Mouse (Mus musculus) lung, embryonic 14.5 days (tissue): ENCODE measurements around the gene Fbxo5. TPM values are rescaled to one million over a fixed set of nuclear protein-coding genes. Genes with fewer than 3 reads are reported as not detected.

Source experiments
- ATAC-seq: fragments of 200-750 bp; cut with Nextera tagmentation; 2 replicates; pipeline ENCODE4 v1.8.0; 2017; ENCODE audit warnings: mild to moderate bottlenecking, moderate TSS enrichment, moderate library complexity; ENCODE audit not compliant: insufficient read depth
- DNase-seq: peaks from one replicate; pipeline ENCODE4 v3.0.0-alpha.2; 2015
- H3K27ac ChIP-seq: fragments of 300-500 bp; sonication (generic); 2 replicates; pipeline ENCODE4 v1.5.1; 2014; ENCODE audit warnings: low read depth, mild to moderate bottlenecking, moderate library complexity
- H3K27me3 ChIP-seq: fragments of 300-500 bp; sonication (generic); 2 replicates; pipeline ENCODE4 v1.6.1; 2014; ENCODE audit warnings: low read length, control low read depth; ENCODE audit not compliant: insufficient read depth
- H3K36me3 ChIP-seq: fragments of 300-500 bp; sonication (generic); 2 replicates; pipeline ENCODE4 v1.6.1; 2014; ENCODE audit warnings: control low read depth; ENCODE audit not compliant: insufficient read depth
- H3K4me1 ChIP-seq: fragments of 300-500 bp; sonication (generic); 2 replicates; pipeline ENCODE4 v1.6.1; 2014; ENCODE audit warnings: antibody characterized with exemption, control low read depth; ENCODE audit not compliant: insufficient read depth
- H3K4me2 ChIP-seq: fragments of 300-500 bp; sonication (generic); 2 replicates; pipeline ENCODE4 v1.6.1; 2014; ENCODE audit warnings: mild to moderate bottlenecking
- H3K4me3 ChIP-seq: fragments of 300-500 bp; sonication (generic); 2 replicates; pipeline ENCODE4 v1.5.1; 2014; ENCODE audit warnings: low read depth, low read length
- H3K9ac ChIP-seq: fragments of 300-500 bp; sonication (generic); 2 replicates; pipeline ENCODE4 v1.6.1; 2014
- H3K9me3 ChIP-seq: fragments of 300-500 bp; sonication (generic); 2 replicates; pipeline ENCODE4 v1.6.1; 2016; ENCODE audit warnings: low read depth, low read length, control low read depth
- CTCF ChIP-seq: IDR thresholded peaks from 2 replicates; pipeline ENCODE4 v1.5.1; 2016; ENCODE audit warnings: antibody characterized with exemption, low read depth
- WGBS: fragments of 180-500 bp; shearing (Covaris S2); extraction: QIAGEN DNeasy Blood & Tissue Kit; methylation state at CpG from one replicate; pipeline ENCODE4 v1.1.7; 2014; 5-methylcytosine and 5-hydroxymethylcytosine counted together
- polyA plus RNA-seq: library from polyadenylated mRNA; unstranded; fragments of >200 nt; fragmentation: Nextera tagmentation; extraction: Ambion mirVana; gene quantifications from 2 replicates; pipeline ENCODE4 v1.2.1, GENCODE M21; 2014

Gene Fbxo5
- 90.7 and 91.0 TPM in 2 replicates for polyA plus RNA-seq

GRCm38 (mm10) chr10:5805243-5805730 is at the start of gene Fbxo5:
Fbxo5 (minus strand) TSS chr10:5805600.
- H3K4me1 ChIP-seq = 0 out of 2 replicates have a peak, but pooled peaks cover 2% of the 10 kb centered on the region
- H3K4me3 ChIP-seq = peak within 1 kb of the TSS; percentile 80
- DNase-seq (peak; percentile 99), ATAC-seq (peak; percentile 94)
- H3K27me3 ChIP-seq = no peaks in the 10 kb centered on the region
- H3K36me3 ChIP-seq = peaks cover 27% of the 10 kb centered on the region
- no peaks in the 10 kb centered on the region for H3K9me3 ChIP-seq
- under 1% methylated on average over 42 of the region's 42 CpGs for WGBS
- H3K4me2 ChIP-seq = peak within 1 kb of the TSS; percentile 66
- no peak for TF ChIP-seq CTCF
- H3K9ac ChIP-seq = peak within 1 kb of the TSS; percentile 74
- peak within 1 kb of the TSS; percentile 91 for H3K27ac ChIP-seq

- Histone ChIP-seq H3K4me1 (no peaks in the 10 kb centered on the region), H3K4me2 (no peak overlapping the region), H3K9me3 (no peaks in the 10 kb centered on the region), H3K4me3 (no peak overlapping the region), H3K9ac (no peak overlapping the region), H3K36me3 (no peaks in the 10 kb centered on the region), H3K27me3 (no peaks in the 10 kb centered on the region), H3K27ac (no peak overlapping the region)
- WGBS = 83% methylated on average over 8 of the region's 8 CpGs
- DNase-seq = no peak
- ATAC-seq = no peak
- TF ChIP-seq CTCF = no peak
Observed at GRCm38 (mm10) chr10:5853290-5853868, 48.0 kb upstream of the Fbxo5 start.

GRCm38 (mm10) chr10:5846939-5847338 is 41.5 kb upstream of the Fbxo5 start:
- TF ChIP-seq CTCF = peak; percentile 62
- 22% methylated on average over 2 of the region's 2 CpGs for WGBS
- Histone ChIP-seq H3K4me1 (no peaks in the 10 kb centered on the region), H3K27ac (no peak overlapping the region), H3K36me3 (no peaks in the 10 kb centered on the region), H3K4me2 (no peak overlapping the region), H3K9ac (no peak overlapping the region), H3K27me3 (no peaks in the 10 kb centered on the region), H3K9me3 (no peaks in the 10 kb centered on the region), H3K4me3 (no peak overlapping the region)
- peak; percentile 89 for DNase-seq
- ATAC-seq = no peak

GRCm38 (mm10) chr10:5841369-5841768 is 36.0 kb upstream of the Fbxo5 start:
- 74% methylated on average over 4 of the region's 4 CpGs for WGBS
- ATAC-seq = no peak
- Histone ChIP-seq H3K9me3 (no peaks in the 10 kb centered on the region), H3K9ac (no peak overlapping the region), H3K27ac (no peak overlapping the region), H3K36me3 (no peaks in the 10 kb centered on the region), H3K4me2 (no peak overlapping the region), H3K4me1 (no peaks in the 10 kb centered on the region), H3K4me3 (no peak overlapping the region), H3K27me3 (no peaks in the 10 kb centered on the region)
- peak; percentile 66 for TF ChIP-seq CTCF
- DNase-seq = peak; percentile 87

- TF ChIP-seq CTCF = no peak
- no peak overlapping the region for H3K4me3 ChIP-seq
- H3K9me3 ChIP-seq = no peaks in the 10 kb centered on the region
- peaks cover 8% of the 10 kb centered on the region; the same call in 1 of the 2 replicates for H3K36me3 ChIP-seq
- H3K4me1 ChIP-seq = peaks cover 6% of the 10 kb centered on the region
- no peak for DNase-seq
- no peak overlapping the region for H3K27ac ChIP-seq
- H3K9ac ChIP-seq = no peak overlapping the region
- no peak for ATAC-seq
- no peak overlapping the region for H3K4me2 ChIP-seq
- 66% methylated on average over 6 of the region's 6 CpGs for WGBS
- H3K27me3 ChIP-seq = no peaks in the 10 kb centered on the region
Observed at GRCm38 (mm10) chr10:5826336-5827025, 21.1 kb upstream of the Fbxo5 start.

GRCm38 (mm10) chr10:5824779-5825178 is 19.4 kb upstream of the Fbxo5 start:
- TF ChIP-seq CTCF = peak; percentile 68
- ATAC-seq (peak; percentile 6; the same call in 1 of the 2 replicates), DNase-seq (peak; percentile 78)
- H3K9ac ChIP-seq = peak overlapping the region; percentile 40
- H3K27me3 ChIP-seq = no peaks in the 10 kb centered on the region
- H3K27ac ChIP-seq = peak overlapping the region; percentile 92
- no peaks in the 10 kb centered on the region for H3K9me3 ChIP-seq
- H3K36me3 ChIP-seq = peaks cover 16% of the 10 kb centered on the region
- H3K4me3 ChIP-seq = peak overlapping the region; percentile 86
- peak overlapping the region; percentile 83 for H3K4me2 ChIP-seq
- WGBS = 1% methylated on average over 3 of the region's 3 CpGs
- peaks cover 6% of the 10 kb centered on the region for H3K4me1 ChIP-seq

- H3K27me3 ChIP-seq = no peaks in the 10 kb centered on the region
- peak; percentile 99 for DNase-seq
- peak; percentile 96 for ATAC-seq
- under 1% methylated on average over 47 of the region's 47 CpGs for WGBS
- H3K4me2 ChIP-seq = peak within 1 kb of the TSS; percentile 83
- peaks cover 25% of the 10 kb centered on the region for H3K36me3 ChIP-seq
- H3K27ac ChIP-seq = peak within 1 kb of the TSS; percentile 92
- peaks cover 6% of the 10 kb centered on the region for H3K4me1 ChIP-seq
- peak within 1 kb of the TSS; percentile 86 for H3K4me3 ChIP-seq
- no peaks in the 10 kb centered on the region for H3K9me3 ChIP-seq
- H3K9ac ChIP-seq = peak within 1 kb of the TSS; percentile 85
- no peak; the same call in none of the 2 replicates for TF ChIP-seq CTCF
Observed at GRCm38 (mm10) chr10:5823740-5824491, 18.5 kb upstream of the Fbxo5 start, which contains the start of gene Mtrf1l. Mtrf1l (minus strand) TSS chr10:5823910.
